Mouse (Mus musculus) erythroblast, embryonic 14.5 days (primary cell): ENCODE results near the gene Gm6356. TPM values are rescaled to one million over a fixed set of nuclear protein-coding genes. Genes with fewer than 3 reads are reported as not detected.
"Not testable (repeated sequence)": the region's sequence is repeated elsewhere in the genome, so short reads cannot be mapped to it uniquely, and the experiment has no call there.

Experiments used
- H3K27me3 ChIP-seq: 2 replicates; pipeline ENCODE4 v1.6.1; 2012; ENCODE audit warnings: inconsistent platforms; ENCODE audit not compliant: control insufficient read depth
- H3K36me3 ChIP-seq: 2 replicates; pipeline ENCODE4 v1.6.1; 2012; ENCODE audit warnings: mild to moderate bottlenecking, inconsistent platforms; ENCODE audit not compliant: control insufficient read depth
- H3K4me1 ChIP-seq: 2 replicates; pipeline ENCODE4 v1.6.1; 2012; ENCODE audit warnings: inconsistent platforms; ENCODE audit not compliant: control insufficient read depth
- H3K4me3 ChIP-seq: replicated peaks from 2 replicates; pipeline ENCODE3; 2012; ENCODE audit warnings: moderate library complexity, mild to moderate bottlenecking, inconsistent platforms
- H3K9me3 ChIP-seq: 2 replicates; pipeline ENCODE4 v1.6.1; 2012; ENCODE audit warnings: low read length, inconsistent platforms, mixed read lengths; ENCODE audit not compliant: control insufficient read depth
- polyA plus RNA-seq: library from polyadenylated mRNA; stranded (reverse); fragments of >175 nt; gene quantifications from 2 replicates; pipeline ENCODE4 v1.2.3, GENCODE M21; 2012

Gene Gm6356
- not detected in 2 replicates for polyA plus RNA-seq

DNA sequence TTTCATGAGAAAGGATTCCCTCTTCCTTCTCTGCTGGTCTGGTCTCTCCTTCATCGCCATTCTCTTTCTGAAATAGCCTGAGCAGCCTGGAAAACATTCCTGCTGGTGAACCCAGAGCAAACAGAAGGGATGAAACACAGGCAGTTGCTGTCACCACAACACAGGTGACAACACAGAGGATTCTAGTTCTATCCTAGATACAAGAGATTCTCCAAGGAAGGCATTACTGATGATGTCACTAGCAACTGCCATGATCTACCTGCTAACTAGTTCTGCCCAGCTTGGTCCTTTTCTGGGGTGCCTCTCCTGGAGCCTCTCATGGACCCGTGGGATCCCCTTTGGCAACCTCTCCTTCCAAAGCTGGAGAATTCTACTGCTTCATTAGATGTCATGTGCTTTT is at the start of gene Gm6356:
Gm6356 (minus strand) TSS at position 101 of the 400 bp plus-strand sequence.
- H3K27me3 ChIP-seq, H3K4me1 ChIP-seq, H3K4me3 ChIP-seq, H3K9me3 ChIP-seq, H3K36me3 ChIP-seq: not testable (repeated sequence)

Other genes starting within 250 kb of the Gm6356 start
- not detected in 2 replicates for gene Gm3636, start 231.5 kb downstream of the Gm6356 start, polyA plus RNA-seq
- gene Gm8362, start 199.4 kb downstream of the Gm6356 start, polyA plus RNA-seq: not detected in 2 replicates
- gene Gm3642, start 133.5 kb downstream of the Gm6356 start, polyA plus RNA-seq: not detected in 2 replicates
- gene Gm3667, start 83.9 kb downstream of the Gm6356 start, polyA plus RNA-seq: not detected in 2 replicates
- 0.02 TPM in 1 of 2 replicates, not detected in the other for gene Gm10406, start 53.6 kb upstream of the Gm6356 start, polyA plus RNA-seq
- not detected in 2 replicates for gene Gm3685, start 71.2 kb upstream of the Gm6356 start, polyA plus RNA-seq
- not detected in 2 replicates for gene Gm3696, start 126.8 kb upstream of the Gm6356 start, polyA plus RNA-seq
- not detected in 2 replicates for gene Gm6676, start 151.6 kb upstream of the Gm6356 start, polyA plus RNA-seq
- gene Gm3512, start 200.7 kb upstream of the Gm6356 start, polyA plus RNA-seq: not detected in 2 replicates
- not detected in 2 replicates for gene Gm16434, start 220.7 kb upstream of the Gm6356 start, polyA plus RNA-seq